Mouse (Mus musculus) G1E (cell line): ENCODE results near the gene Myh9. TPM values are rescaled to one million over a fixed set of nuclear protein-coding genes. Genes with fewer than 3 reads are reported as not detected.
"Not testable (repeated sequence)": the region's sequence is repeated elsewhere in the genome, so short reads cannot be mapped to it uniquely, and the experiment has no call there.

Experiments
- ATAC-seq: 2 replicates; pipeline ENCODE4 v1.8.0; 2016; ENCODE audit warnings: mild to moderate bottlenecking; ENCODE audit not compliant: insufficient number of reproducible peaks, poor library complexity, low FRiP score, severe bottlenecking; ENCODE audit errors: extremely low read depth
- DNase-seq: peaks from one replicate; pipeline ENCODE4 v3.0.0; 2012; ENCODE audit warnings: low spot score
- H3K27me3 ChIP-seq: 2 replicates; pipeline ENCODE4 v1.6.1; 2012; ENCODE audit warnings: mild to moderate bottlenecking, low read length, inconsistent platforms; ENCODE audit not compliant: insufficient read depth
- H3K36me3 ChIP-seq: replicated peaks from 2 replicates; pipeline ENCODE3; 2012; ENCODE audit warnings: mild to moderate bottlenecking, inconsistent platforms
- H3K4me1 ChIP-seq: 2 replicates; pipeline ENCODE4 v1.6.1; 2012; ENCODE audit warnings: low read depth, low read length, inconsistent platforms, mixed read lengths; ENCODE audit not compliant: insufficient read depth
- H3K4me3 ChIP-seq: 2 replicates; pipeline ENCODE4 v1.5.1; 2012; ENCODE audit warnings: low read depth, mild to moderate bottlenecking, inconsistent platforms, low read length, moderate library complexity, mixed read lengths
- H3K9me3 ChIP-seq: replicated peaks from 2 replicates; pipeline ENCODE4 v1.6.1; 2012; ENCODE audit warnings: inconsistent platforms
- CTCF ChIP-seq: IDR thresholded peaks from 2 replicates; pipeline ENCODE4 v1.5.1; 2012; ENCODE audit warnings: low read depth, low read length, inconsistent platforms, mixed read lengths
- GATA1 ChIP-seq: IDR thresholded peaks from 2 replicates; pipeline ENCODE4 v1.6.1; 2012; ENCODE audit warnings: borderline replicate concordance, low read length, inconsistent platforms, mixed read lengths
- GATA2 ChIP-seq: IDR thresholded peaks from 2 replicates; pipeline ENCODE4 v1.6.1; 2012; ENCODE audit warnings: low read depth, low read length, inconsistent platforms, borderline replicate concordance
- POLR2AphosphoS5 ChIP-seq: IDR thresholded peaks from 2 replicates; pipeline ENCODE4 v1.6.1; 2012; ENCODE audit warnings: low read depth, low read length, inconsistent platforms; ENCODE audit not compliant: insufficient replicate concordance
- TAL1 ChIP-seq: conservative IDR thresholded peaks from 2 replicates; pipeline ENCODE4 v1.6.1; 2012; ENCODE audit warnings: low read depth, low read length, inconsistent platforms, mixed read lengths
- polyA plus RNA-seq: library from polyadenylated mRNA; stranded (reverse); fragments of >175 nt; gene quantifications from 2 replicates; pipeline ENCODE4 v1.2.3, GENCODE M21; 2012
- total RNA-seq, 2 experiments: library from RNA; stranded (forward) in 1 of 2; stranded (reverse) in 1 of 2; fragments of 200-1000 nt in 1 of 2; fragments of >200 nt in 1 of 2; fragmentation: Nextera tagmentation in 1 of 2; gene quantifications; 2 replicates each; pipeline ENCODE4 v1.2.3; 2014 to 2017

The Myh9 gene
- total and polyA plus RNA-seq, 3 experiments = 132 to 198 (median 171) TPM

GRCm38 (mm10) chr15:77851136-77851535, 9.2 kb upstream of the Myh9 start:
- Histone ChIP-seq H3K27me3 (peaks cover 14% of the 10 kb centered on the region), H3K4me3 (no peak overlapping the region; the same call in 1 of the 2 replicates), H3K9me3 (no peaks in the 10 kb centered on the region), H3K4me1 (peaks cover 57% of the 10 kb centered on the region), H3K36me3 (no peaks in the 10 kb centered on the region)
- no peak for TF ChIP-seq GATA2
- ATAC-seq = no peak; the same call in 1 of the 2 replicates
- DNase-seq = no peak

GRCm38 (mm10) chr15:77849572-77850229, 7.7 kb upstream of the Myh9 start:
- Histone ChIP-seq H3K9me3 (no peaks in the 10 kb centered on the region), H3K27me3 (peaks cover 12% of the 10 kb centered on the region), H3K4me1 (peaks cover 55% of the 10 kb centered on the region), H3K4me3 (no peak overlapping the region), H3K36me3 (no peaks in the 10 kb centered on the region)
- DNase-seq = no peak
- no peak for ATAC-seq
- TF ChIP-seq CTCF (no peak), GATA2 (no peak), GATA1 (no peak), POLR2AphosphoS5 (no peak), TAL1 (no peak)

- peaks cover 10% of the 10 kb centered on the region for H3K27me3 ChIP-seq
- no peak for TF ChIP-seq CTCF
- TF ChIP-seq GATA1 = no peak
- TF ChIP-seq POLR2AphosphoS5 = no peak
- TF ChIP-seq TAL1 = no peak
- no peak for TF ChIP-seq GATA2
- no peaks in the 10 kb centered on the region for H3K9me3 ChIP-seq
- H3K4me3 ChIP-seq = no peak overlapping the region
- ATAC-seq (no peak), DNase-seq (no peak)
- no peaks in the 10 kb centered on the region for H3K36me3 ChIP-seq
- H3K4me1 ChIP-seq = peaks cover 56% of the 10 kb centered on the region
Measured at GRCm38 (mm10) chr15:77849039-77849436, 7.1 kb upstream of the Myh9 start.

- H3K4me1 ChIP-seq = peaks cover 58% of the 10 kb centered on the region
- DNase-seq = no peak
Measured at GRCm38 (mm10) chr15:77848415-77849038, 6.6 kb upstream of the Myh9 start.

GRCm38 (mm10) chr15:77847826-77848225, 5.9 kb upstream of the Myh9 start:
- Histone ChIP-seq H3K27me3 (peaks cover 10% of the 10 kb centered on the region), H3K36me3 (no peaks in the 10 kb centered on the region), H3K9me3 (no peaks in the 10 kb centered on the region), H3K4me1 (peaks cover 65% of the 10 kb centered on the region), H3K4me3 (no peak overlapping the region)
- DNase-seq = no peak
- no peak for TF ChIP-seq GATA2
- no peak for TF ChIP-seq TAL1
- no peak for TF ChIP-seq CTCF
- no peak for TF ChIP-seq POLR2AphosphoS5
- TF ChIP-seq GATA1 = no peak
- ATAC-seq = no peak

More at GRCm38 (mm10) chr15:77848415-77849038, 6.6 kb upstream of the Myh9 start:
- H3K4me3 ChIP-seq = no peak overlapping the region
- TF ChIP-seq GATA1 (no peak), POLR2AphosphoS5 (no peak), TAL1 (no peak), CTCF (no peak), GATA2 (no peak)
- H3K36me3 ChIP-seq = no peaks in the 10 kb centered on the region
- no peaks in the 10 kb centered on the region for H3K9me3 ChIP-seq
- peaks cover 10% of the 10 kb centered on the region for H3K27me3 ChIP-seq
- ATAC-seq = no peak

GRCm38 (mm10) chr15:77847108-77847507, 5.1 kb upstream of the Myh9 start:
- DNase-seq = no peak
- H3K9me3 ChIP-seq = no peaks in the 10 kb centered on the region
- H3K27me3 ChIP-seq = peaks cover 10% of the 10 kb centered on the region
- no peaks in the 10 kb centered on the region for H3K36me3 ChIP-seq
- H3K4me3 ChIP-seq = no peak overlapping the region
- peaks cover 69% of the 10 kb centered on the region for H3K4me1 ChIP-seq
- no peak for TF ChIP-seq CTCF
- TF ChIP-seq POLR2AphosphoS5 = no peak
- no peak for TF ChIP-seq TAL1
- no peak for TF ChIP-seq GATA1
- TF ChIP-seq GATA2 = no peak
- ATAC-seq = no peak

GRCm38 (mm10) chr15:77845931-77846595, 4.1 kb upstream of the Myh9 start:
- not testable (repeated sequence) for ATAC-seq

More at GRCm38 (mm10) chr15:77845931-77846595, 4.1 kb upstream of the Myh9 start:
- H3K27me3 ChIP-seq, DNase-seq, H3K9me3 ChIP-seq, H3K36me3 ChIP-seq, H3K4me3 ChIP-seq: not testable (repeated sequence)
- peaks cover 61% of the 10 kb centered on the region for H3K4me1 ChIP-seq
